Mouse (Mus musculus) midbrain, embryonic 13.5 days (tissue): ENCODE measurements at regions not wholly inside any gene's neighbourhood (a gene's known extent, or its start where the extent isn't known, plus 50 kb on each side); places are given as distances from the start of the nearest gene placed in this dataset.

Experiments used
- ATAC-seq: fragments of 200-750 bp; cut with Nextera tagmentation; 2 replicates; pipeline ENCODE4 v1.8.0; 2017; ENCODE audit warnings: mild to moderate bottlenecking, moderate TSS enrichment, moderate library complexity
- H3K27ac ChIP-seq: fragments of 300-500 bp; sonication (generic); 2 replicates; pipeline ENCODE4 v1.5.1; 2015; ENCODE audit warnings: inconsistent platforms, mild to moderate bottlenecking, moderate library complexity
- H3K27me3 ChIP-seq: fragments of 300-500 bp; sonication (generic); 2 replicates; pipeline ENCODE4 v1.6.1; 2015; ENCODE audit warnings: mild to moderate bottlenecking, inconsistent platforms
- H3K36me3 ChIP-seq: fragments of 300-500 bp; sonication (generic); 2 replicates; pipeline ENCODE4 v1.6.1; 2015; ENCODE audit warnings: mild to moderate bottlenecking, inconsistent platforms
- H3K4me1 ChIP-seq: fragments of 300-500 bp; sonication (generic); replicated peaks from 2 replicates; pipeline ENCODE4 v1.6.1; 2015; ENCODE audit warnings: inconsistent platforms
- H3K4me2 ChIP-seq: fragments of 300-500 bp; sonication (generic); replicated peaks from 2 replicates; pipeline ENCODE4 v1.6.1; 2015; ENCODE audit warnings: moderate library complexity, mild to moderate bottlenecking, inconsistent platforms
- H3K4me3 ChIP-seq: fragments of 300-500 bp; sonication (generic); replicated peaks from 2 replicates; pipeline ENCODE4 v1.5.1; 2015; ENCODE audit warnings: mild to moderate bottlenecking, inconsistent platforms
- H3K9ac ChIP-seq: fragments of 300-500 bp; sonication (generic); replicated peaks from 2 replicates; pipeline ENCODE4 v1.6.1; 2015; ENCODE audit warnings: mild to moderate bottlenecking, inconsistent platforms
- H3K9me3 ChIP-seq: fragments of 300-500 bp; sonication (generic); 2 replicates; pipeline ENCODE4 v1.6.1; 2016; ENCODE audit warnings: mild to moderate bottlenecking, inconsistent platforms
- WGBS: fragments of 180-500 bp; shearing (Covaris S2); methylation state at CpG from one replicate; pipeline ENCODE4 v1.1.7; 2015; 5-methylcytosine and 5-hydroxymethylcytosine counted together

- no peak overlapping the region for H3K9ac ChIP-seq
- no peak overlapping the region for H3K4me2 ChIP-seq
- no peak overlapping the region for H3K4me3 ChIP-seq
- H3K27me3 ChIP-seq, result no peaks in the 10 kb centered on the region
- WGBS, result 77% methylated on average over 4 of the region's 4 CpGs
- no peak for ATAC-seq
- H3K27ac ChIP-seq, result no peak overlapping the region
- no peaks in the 10 kb centered on the region for H3K36me3 ChIP-seq
- no peaks in the 10 kb centered on the region for H3K4me1 ChIP-seq
- no peaks in the 10 kb centered on the region for H3K9me3 ChIP-seq
Measured at GRCm38 (mm10) chr3:140566996-140567517, 645.1 kb downstream of the Pdha2 start.

GRCm38 (mm10) chr3:140554736-140555135 is 657.4 kb downstream of the Pdha2 start:
- Histone ChIP-seq H3K27me3 (no peaks in the 10 kb centered on the region), H3K4me3 (no peak overlapping the region), H3K9me3 (no peaks in the 10 kb centered on the region), H3K4me2 (no peak overlapping the region), H3K9ac (no peak overlapping the region), H3K36me3 (no peaks in the 10 kb centered on the region), H3K4me1 (no peaks in the 10 kb centered on the region), H3K27ac (no peak overlapping the region)
- ATAC-seq, result no peak
- 77% methylated on average over 3 of the region's 3 CpGs for WGBS

GRCm38 (mm10) chr3:140548483-140548882 is 663.7 kb downstream of the Pdha2 start:
- WGBS, result 89% methylated on average over 3 of the region's 3 CpGs
- Histone ChIP-seq H3K4me2 (no peak overlapping the region), H3K27me3 (no peaks in the 10 kb centered on the region), H3K4me1 (no peaks in the 10 kb centered on the region), H3K36me3 (no peaks in the 10 kb centered on the region), H3K9me3 (no peaks in the 10 kb centered on the region), H3K9ac (no peak overlapping the region), H3K27ac (no peak overlapping the region), H3K4me3 (no peak overlapping the region)
- no peak for ATAC-seq

- H3K9ac ChIP-seq, result no peak overlapping the region
- 81% methylated on average over 6 of the region's 6 CpGs for WGBS
- no peaks in the 10 kb centered on the region for H3K4me1 ChIP-seq
- H3K27me3 ChIP-seq, result no peaks in the 10 kb centered on the region
- ATAC-seq, result no peak
- no peaks in the 10 kb centered on the region for H3K36me3 ChIP-seq
- H3K9me3 ChIP-seq, result no peaks in the 10 kb centered on the region
- H3K4me2 ChIP-seq, result no peak overlapping the region
- no peak overlapping the region for H3K27ac ChIP-seq
- no peak overlapping the region for H3K4me3 ChIP-seq
Measured at GRCm38 (mm10) chr3:140531747-140532502, 680.2 kb downstream of the Pdha2 start.

GRCm38 (mm10) chr3:140521653-140522278 is 690.4 kb downstream of the Pdha2 start:
- no peak overlapping the region for H3K4me2 ChIP-seq
- no peaks in the 10 kb centered on the region for H3K36me3 ChIP-seq
- no peaks in the 10 kb centered on the region for H3K4me1 ChIP-seq
- ATAC-seq, result no peak
- no peaks in the 10 kb centered on the region for H3K27me3 ChIP-seq
- H3K9ac ChIP-seq, result no peak overlapping the region
- H3K9me3 ChIP-seq, result no peaks in the 10 kb centered on the region
- H3K27ac ChIP-seq, result no peak overlapping the region
- no peak overlapping the region for H3K4me3 ChIP-seq

- H3K4me2 ChIP-seq, result no peak overlapping the region
- no peak for ATAC-seq
- no peak overlapping the region for H3K27ac ChIP-seq
- H3K4me3 ChIP-seq, result no peak overlapping the region
- H3K27me3 ChIP-seq, result no peaks in the 10 kb centered on the region
- H3K4me1 ChIP-seq, result no peaks in the 10 kb centered on the region
- no peak overlapping the region for H3K9ac ChIP-seq
- no peaks in the 10 kb centered on the region for H3K9me3 ChIP-seq
- H3K36me3 ChIP-seq, result no peaks in the 10 kb centered on the region
Measured at GRCm38 (mm10) chr3:140510835-140511234, 701.3 kb downstream of the Pdha2 start.

GRCm38 (mm10) chr3:140510094-140510493 is 702.1 kb downstream of the Pdha2 start:
- no peak for ATAC-seq
- Histone ChIP-seq H3K9ac (no peak overlapping the region), H3K9me3 (no peaks in the 10 kb centered on the region), H3K27me3 (no peaks in the 10 kb centered on the region), H3K4me2 (no peak overlapping the region), H3K27ac (no peak overlapping the region), H3K4me1 (no peaks in the 10 kb centered on the region), H3K36me3 (no peaks in the 10 kb centered on the region), H3K4me3 (no peak overlapping the region)
- 79% methylated on average over 2 of the region's 2 CpGs for WGBS

GRCm38 (mm10) chr3:140494134-140494533 is 718.0 kb downstream of the Pdha2 start:
- ATAC-seq, result no peak
- Histone ChIP-seq H3K36me3 (no peaks in the 10 kb centered on the region), H3K4me1 (no peaks in the 10 kb centered on the region), H3K4me2 (no peak overlapping the region), H3K9me3 (no peaks in the 10 kb centered on the region), H3K4me3 (no peak overlapping the region), H3K27me3 (no peaks in the 10 kb centered on the region), H3K9ac (no peak overlapping the region), H3K27ac (no peak overlapping the region)
- 63% methylated on average over 1 of the region's 1 CpGs for WGBS

GRCm38 (mm10) chr3:140477670-140478208 is 734.4 kb downstream of the Pdha2 start:
- no peak overlapping the region for H3K4me3 ChIP-seq
- H3K9me3 ChIP-seq, result no peaks in the 10 kb centered on the region
- no peaks in the 10 kb centered on the region for H3K27me3 ChIP-seq
- no peak overlapping the region for H3K9ac ChIP-seq
- H3K4me1 ChIP-seq, result peaks cover 2% of the 10 kb centered on the region; the same call in 1 of the 2 replicates
- 13% methylated on average over 3 of the region's 3 CpGs for WGBS
- H3K27ac ChIP-seq, result no peak overlapping the region
- H3K36me3 ChIP-seq, result no peaks in the 10 kb centered on the region
- 0 out of 2 replicates have a peak, but pooled peaks have one; percentile 67 for ATAC-seq
- H3K4me2 ChIP-seq, result no peak overlapping the region

- no peak overlapping the region for H3K4me2 ChIP-seq
- no peaks in the 10 kb centered on the region for H3K9me3 ChIP-seq
- H3K27ac ChIP-seq, result no peak overlapping the region
- no peaks in the 10 kb centered on the region for H3K36me3 ChIP-seq
- H3K4me1 ChIP-seq, result peaks cover 2% of the 10 kb centered on the region; the same call in 1 of the 2 replicates
- no peaks in the 10 kb centered on the region for H3K27me3 ChIP-seq
- H3K9ac ChIP-seq, result no peak overlapping the region
- no peak for ATAC-seq
- H3K4me3 ChIP-seq, result no peak overlapping the region
- WGBS, result 34% methylated on average over 2 of the region's 2 CpGs
Measured at GRCm38 (mm10) chr3:140476534-140476933, 735.6 kb downstream of the Pdha2 start.

GRCm38 (mm10) chr3:140452513-140452912 is 759.6 kb downstream of the Pdha2 start:
- no peaks in the 10 kb centered on the region for H3K9me3 ChIP-seq
- no peaks in the 10 kb centered on the region for H3K27me3 ChIP-seq
- ATAC-seq, result no peak
- H3K4me3 ChIP-seq, result no peak overlapping the region
- no peaks in the 10 kb centered on the region for H3K4me1 ChIP-seq
- H3K4me2 ChIP-seq, result no peak overlapping the region
- H3K36me3 ChIP-seq, result no peaks in the 10 kb centered on the region
- no peak overlapping the region for H3K9ac ChIP-seq
- WGBS, result 69% methylated on average over 8 of the region's 8 CpGs
- no peak overlapping the region for H3K27ac ChIP-seq

GRCm38 (mm10) chr3:140451148-140451547 is 761.0 kb downstream of the Pdha2 start:
- H3K4me3 ChIP-seq, result no peak overlapping the region
- H3K4me2 ChIP-seq, result no peak overlapping the region
- no peaks in the 10 kb centered on the region for H3K4me1 ChIP-seq
- H3K9ac ChIP-seq, result no peak overlapping the region
- H3K9me3 ChIP-seq, result no peaks in the 10 kb centered on the region
- WGBS, result 97% methylated on average over 1 of the region's 1 CpGs
- ATAC-seq, result no peak
- H3K27ac ChIP-seq, result no peak overlapping the region
- no peaks in the 10 kb centered on the region for H3K36me3 ChIP-seq
- no peaks in the 10 kb centered on the region for H3K27me3 ChIP-seq
